Mouse (Mus musculus): ENCODE results near the gene Hypk. TPM values are rescaled to one million over a fixed set of nuclear protein-coding genes. Genes with fewer than 3 reads are reported as not detected.
A peak's percentile ranks its signal among the peaks of the same experiment; 100 is the strongest.
"Not testable (repeated sequence)": the region's sequence is repeated elsewhere in the genome, so short reads cannot be mapped to it uniquely, and the experiment has no call there.

The Hypk gene
- total RNA-seq, 2 experiments from 2014 or later: 23.7 to 25.8 TPM

- peak in 1 of 2 experiments; percentile 40 for DNase-seq (ENCODE audit: extremely low spot score in 1 of 2, low spot score in 2 of 2)
- intact Hi-C loops (cut with DNase I): no loop called here
Observed at GRCm38 (mm10) chr2:121480498-121480897, 27.4 kb downstream of the Hypk start.

- intact Hi-C loops (cut with DNase I); DNase-seq (ENCODE audit: extremely low spot score in 1 of 2, low spot score in 2 of 2): not testable (repeated sequence)
Observed at GRCm38 (mm10) chr2:121480916-121481315, 27.8 kb downstream of the Hypk start.

GRCm38 (mm10) chr2:121483576-121483975 lies 30.5 kb downstream of the Hypk start:
- intact Hi-C loops (cut with DNase I): no loop called here
- DNase-seq (ENCODE audit: extremely low spot score in 1 of 2, low spot score in 2 of 2): no peak

GRCm38 (mm10) chr2:121484403-121484802 lies 31.3 kb downstream of the Hypk start:
- DNase-seq (ENCODE audit: extremely low spot score in 1 of 2, low spot score in 2 of 2); intact Hi-C loops (cut with DNase I): not testable (repeated sequence)

- intact Hi-C loops (cut with DNase I): not testable (repeated sequence)
Observed at GRCm38 (mm10) chr2:121501550-121501949, 48.5 kb downstream of the Hypk start.

GRCm38 (mm10) chr2:121505942-121506882 lies 53.1 kb downstream of the Hypk start, which contains the start of the genes Mfap1a and Wdr76:
TSS of gene Mfap1a (minus strand) at chr2:121506665.
TSS of gene Wdr76 (plus strand) at chr2:121506723.
- intact Hi-C loops (cut with DNase I): not testable (repeated sequence)

More at GRCm38 (mm10) chr2:121501550-121501949, 48.5 kb downstream of the Hypk start:
- DNase-seq (ENCODE audit: extremely low spot score in 1 of 2, low spot score in 2 of 2): not testable (repeated sequence)

GRCm38 (mm10) chr2:121507173-121507950 lies 54.3 kb downstream of the Hypk start:
- intact Hi-C loops (cut with DNase I): no loop called here
- DNase-seq (ENCODE audit: extremely low spot score in 1 of 2, low spot score in 2 of 2): no peak

More at GRCm38 (mm10) chr2:121505942-121506882, 53.1 kb downstream of the Hypk start, which contains the start of the genes Mfap1a and Wdr76:
- peak; percentile 85 to 88 for DNase-seq (ENCODE audit: extremely low spot score in 1 of 2, low spot score in 2 of 2)

GRCm38 (mm10) chr2:121507951-121508330 lies 54.9 kb downstream of the Hypk start:
- no peak for DNase-seq (ENCODE audit: extremely low spot score in 1 of 2, low spot score in 2 of 2)
- intact Hi-C loops (cut with DNase I): no loop called here

Small RNAs within 50 kb of the gene (microRNA-seq; reads per million reads assigned to microRNA genes)
- not detected for gene Gm22953

Other genes with a start within 250 kb of the Hypk start
- 100 to 1,000 TPM; 173 to 183 TPM for gene Trp53bp1, start 181.9 kb upstream of the Hypk start, total RNA-seq (2021)
- gene Map1a, start 163.7 kb upstream of the Hypk start, total RNA-seq (2021): 100 to 1,000 TPM; 391 to 400 TPM
- 10 to 100 TPM; 50.4 to 55.7 TPM for gene Ppip5k1, start 97.9 kb upstream of the Hypk start, total RNA-seq (2021)
- gene Ckmt1, start 95.6 kb upstream of the Hypk start, total RNA-seq (2021): 100 to 1,000 TPM; 311 to 312 TPM
- not detected for gene Strc, start 66.1 kb upstream of the Hypk start, total RNA-seq (2021)
- gene Pdia3, start 39.5 kb upstream of the Hypk start, total RNA-seq (2021): 100 to 1,000 TPM; 198 to 214 TPM
- gene Catsper2, start 39.5 kb upstream of the Hypk start, total RNA-seq (2021): 1 to 10 TPM; 4.5 to 4.8 TPM
- not detected for gene Ell3, start 9.0 kb upstream of the Hypk start, total RNA-seq (2021)
- 100 to 1,000 TPM; 129 to 153 TPM for gene Serf2, start 4.1 kb upstream of the Hypk start, total RNA-seq (2021)
- 1 to 10 TPM; 1.2 to 1.3 TPM for gene Serinc4, start 3.5 kb downstream of the Hypk start, total RNA-seq (2021)
- 10 to 100 TPM; 35.1 to 37.0 TPM for gene Mfap1b, start 20.8 kb downstream of the Hypk start, total RNA-seq (2021)
- gene Mfap1a, start 53.4 kb downstream of the Hypk start, total RNA-seq (2021): 10 to 100 TPM; 31.2 to 32.7 TPM
- 1 to 10 TPM; 4.2 to 4.4 TPM for gene Wdr76, start 53.4 kb downstream of the Hypk start, total RNA-seq (2021)